17 mouse cellular contexts compared by ENCODE assay signal in genomic region chr1:59405370-59405769, GRCm38 (mm10).
DNase-seq lines count a peak whose midpoint lies in the region; ATAC-seq and TF ChIP-seq lines count a peak whose summit lies in the region.
"Had no signal": no experiment of that assay in that cellular context is flagged by ENCODE, and none has a peak within 500 bp of the region (broad histone marks: within the 10 kb centered on the region; RNA-seq: fewer than 3 reads in every experiment).

No protein-coding gene starts in this region.

- H3K27ac ChIP-seq in hindbrain, embryonic 10.5 days, result peak overlapping the region; percentile 25; the same call in 1 of the 2 replicates
- no peak overlapping the region for H3K27ac ChIP-seq in hindbrain, embryonic 13.5 days
- H3K27ac ChIP-seq in cerebellum, adult 2 months (ENCODE audit: insufficient read depth, low read length), result peak overlapping the region; percentile 99
- H3K27ac ChIP-seq in lung, postnatal 0 days (ENCODE audit: low read length), result no peak overlapping the region
- H3K27ac ChIP-seq: hindbrain, embryonic 12.5 days; liver, embryonic 14.5 days; lung, embryonic 15.5 days; macrophage; midbrain, embryonic 10.5 days; neural tube, embryonic 13.5 days had no signal

- H3K4me3 ChIP-seq in hindbrain, embryonic 10.5 days, result no peak overlapping the region
- H3K4me3 ChIP-seq in hindbrain, embryonic 13.5 days, result no peak overlapping the region
- no peak overlapping the region for H3K4me3 ChIP-seq in cerebellum, adult 2 months (replicated peaks; ENCODE audit: insufficient read depth, low read depth, low read length)
- H3K4me3 ChIP-seq in lung, postnatal 0 days (ENCODE audit: low read depth, low read length), result no peak overlapping the region
- H3K4me3 ChIP-seq: hindbrain, embryonic 12.5 days; lung, embryonic 15.5 days; midbrain, embryonic 10.5 days; neural tube, embryonic 13.5 days had no signal

- no peaks in the 10 kb centered on the region for H3K9me3 ChIP-seq in hindbrain, embryonic 10.5 days
- H3K9me3 ChIP-seq in hindbrain, embryonic 13.5 days, result no peaks in the 10 kb centered on the region
- no peaks in the 10 kb centered on the region for H3K9me3 ChIP-seq in lung, postnatal 0 days (ENCODE audit: low read length)
- H3K9me3 ChIP-seq: hindbrain, embryonic 12.5 days; lung, embryonic 15.5 days; midbrain, embryonic 10.5 days; neural tube, embryonic 13.5 days had no signal

- no peak for DNase-seq in hindbrain, embryonic 10.5 days (ENCODE audit: low spot score)
- DNase-seq in cerebellum, adult 2 months, result peak; percentile 79 to 88
- DNase-seq in cerebellum, postnatal 36 days, result peak; percentile 66 to 72
- no peak for DNase-seq in lung, postnatal 0 days (ENCODE audit: low spot score)
- DNase-seq in left cerebral cortex, postnatal 14 days (ENCODE audit: low spot score in 2 of 2), result no peak
- no peak for DNase-seq in thymus, postnatal 25 days
- DNase-seq: adrenal gland, postnatal 36 days; embryo, embryonic 11 days had no signal

- no peak for TF ChIP-seq CTCF in cerebellum, adult 2 months (IDR thresholded peaks at IDR 0.05; ENCODE audit: borderline replicate concordance, insufficient read depth, low read depth, low read length)
- no peak for TF ChIP-seq CTCF in lung, postnatal 0 days (IDR thresholded peaks at IDR 0.05)

- TF ChIP-seq EP300 in lung, postnatal 0 days (IDR thresholded peaks at IDR 0.05), result no peak

- H3K4me2 ChIP-seq in hindbrain, embryonic 13.5 days, result no peak overlapping the region
- H3K4me2 ChIP-seq in lung, postnatal 0 days (replicated peaks; ENCODE audit: low read depth, low read length), result no peak overlapping the region
- H3K4me2 ChIP-seq: hindbrain, embryonic 12.5 days; lung, embryonic 15.5 days; neural tube, embryonic 13.5 days had no signal

- no peak for ATAC-seq in hindbrain, embryonic 13.5 days (ENCODE audit: low FRiP score)
- ATAC-seq in cerebellum, adult (ENCODE audit: insufficient number of reproducible peaks, low FRiP score, low TSS enrichment), result peak; percentile 54
- ATAC-seq in lung, postnatal 0 days, result no peak
- ATAC-seq: intestine, embryonic 16.5 days had no signal

- intact Hi-C loops in left cerebral cortex, postnatal 14 days (cut with DNase I), result no loop called here

- H3K36me3 ChIP-seq in hindbrain, embryonic 10.5 days, result no peaks in the 10 kb centered on the region
- H3K36me3 ChIP-seq in hindbrain, embryonic 13.5 days, result no peaks in the 10 kb centered on the region
- H3K36me3 ChIP-seq in lung, postnatal 0 days (ENCODE audit: insufficient read depth, low read length), result no peaks in the 10 kb centered on the region
- H3K36me3 ChIP-seq: hindbrain, embryonic 12.5 days; lung, embryonic 15.5 days; midbrain, embryonic 10.5 days; neural tube, embryonic 13.5 days had no signal

- WGBS in hindbrain, embryonic 10.5 days, result 78% methylated on average over 8 of the region's 8 CpGs
- 78% methylated on average over 8 of the region's 8 CpGs for WGBS in hindbrain, embryonic 13.5 days
- 19% methylated on average over 8 of the region's 8 CpGs for WGBS in cerebellum, adult 2 months
- WGBS in lung, postnatal 0 days, result 75% methylated on average over 8 of the region's 8 CpGs

- peaks cover 33% of the 10 kb centered on the region for H3K4me1 ChIP-seq in hindbrain, embryonic 10.5 days (replicated peaks)
- no peaks in the 10 kb centered on the region for H3K4me1 ChIP-seq in hindbrain, embryonic 13.5 days (replicated peaks)
- H3K4me1 ChIP-seq in cerebellum, adult 2 months (ENCODE audit: control insufficient read depth, insufficient read depth, low read length), result peaks cover 31% of the 10 kb centered on the region
- no peaks in the 10 kb centered on the region for H3K4me1 ChIP-seq in lung, postnatal 0 days (ENCODE audit: insufficient read depth, low read depth, low read length)

- no peak overlapping the region for H3K9ac ChIP-seq in hindbrain, embryonic 13.5 days
- H3K9ac ChIP-seq in lung, postnatal 0 days (replicated peaks; ENCODE audit: low read depth), result no peak overlapping the region
- H3K9ac ChIP-seq: hindbrain, embryonic 12.5 days; liver, embryonic 14.5 days; lung, embryonic 15.5 days; neural tube, embryonic 13.5 days had no signal

- peak; percentile 22; the same call in 1 of the 2 replicates for TF ChIP-seq POLR2A in cerebellum, adult 2 months (IDR thresholded peaks at IDR 0.05; ENCODE audit: borderline replicate concordance, insufficient read depth, low read length)

- H3K27me3 ChIP-seq in hindbrain, embryonic 10.5 days (ENCODE audit: insufficient read depth, poor library complexity, severe bottlenecking), result 0 out of 2 replicates have a peak, but pooled peaks cover 6% of the 10 kb centered on the region
- H3K27me3 ChIP-seq in hindbrain, embryonic 13.5 days, result no peaks in the 10 kb centered on the region
- no peaks in the 10 kb centered on the region for H3K27me3 ChIP-seq in cerebellum, adult 2 months (ENCODE audit: control insufficient read depth, insufficient read depth, low read length)
- no peaks in the 10 kb centered on the region for H3K27me3 ChIP-seq in lung, postnatal 0 days (replicated peaks; ENCODE audit: insufficient read depth, low read length)
- H3K27me3 ChIP-seq: hindbrain, embryonic 12.5 days; lung, embryonic 15.5 days; neural tube, embryonic 13.5 days had no signal

Comparison
In these comparisons a context has a peak if more than half of its experiments do, and no peak if none do; other contexts are left out.
1. H3K27ac ChIP-seq: peak in hindbrain, embryonic 10.5 days (single experiment) and cerebellum, adult 2 months (single experiment); none in hindbrain, embryonic 13.5 days (single experiment) and lung, postnatal 0 days (single experiment).
2. DNase-seq: peak in cerebellum, adult 2 months (2 of 2) and cerebellum, postnatal 36 days (2 of 2); none in hindbrain, embryonic 10.5 days (single experiment), lung, postnatal 0 days (single experiment), left cerebral cortex, postnatal 14 days (0 of 2) and thymus, postnatal 25 days (single experiment).